ENCODE assay signal across 25 mouse cellular contexts in genomic region chr5:88907615-88908014, GRCm38 (mm10). TPM values are rescaled to one million over a fixed set of nuclear protein-coding genes. Genes with fewer than 3 reads are reported as not detected.
DNase-seq lines count a peak whose midpoint lies in the region; ATAC-seq and TF ChIP-seq lines count a peak whose summit lies in the region.
"Had no signal": no experiment of that assay in that cellular context is flagged by ENCODE, and none has a peak within 500 bp of the region (broad histone marks: within the 10 kb centered on the region; RNA-seq: fewer than 3 reads in every experiment).

No protein-coding gene starts in this region.

- no peak overlapping the region for H3K4me2 ChIP-seq in kidney, embryonic 14.5 days (replicated peaks; ENCODE audit: low read depth, low read length)
- H3K4me2 ChIP-seq in lung, postnatal 0 days (replicated peaks; ENCODE audit: low read depth, low read length): no peak overlapping the region
- H3K4me2 ChIP-seq: embryonic facial prominence, embryonic 12.5 days; heart, embryonic 11.5 days; hindbrain, embryonic 12.5 days; kidney, embryonic 15.5 days; liver, embryonic 13.5 days; neural tube, embryonic 15.5 days had no signal

- no peak for TF ChIP-seq EP300 in lung, postnatal 0 days (IDR thresholded peaks at IDR 0.05)

- H3K9me3 ChIP-seq in kidney, embryonic 14.5 days (ENCODE audit: control insufficient read depth, low read length): no peaks in the 10 kb centered on the region
- H3K9me3 ChIP-seq in lung, postnatal 0 days (ENCODE audit: low read length): no peaks in the 10 kb centered on the region
- H3K9me3 ChIP-seq: embryonic facial prominence, embryonic 12.5 days; hindbrain, embryonic 12.5 days; kidney, embryonic 15.5 days; liver, embryonic 13.5 days; neural tube, embryonic 15.5 days had no signal

- TF ChIP-seq CTCF in kidney, adult 2 months (conservative IDR thresholded peaks at IDR 0.05; ENCODE audit: insufficient read depth, insufficient read length, low read depth, low read length): peak; percentile 35
- peak; percentile 30; the same call in 1 of the 2 replicates for TF ChIP-seq CTCF in lung, postnatal 0 days (IDR thresholded peaks at IDR 0.05)
- TF ChIP-seq CTCF in small intestine, adult 2 months (IDR thresholded peaks at IDR 0.05; ENCODE audit: extremely low read depth, insufficient read length, insufficient replicate concordance, low read depth, low read length): peak; percentile 35; the same call in 1 of the 2 replicates

- DNase-seq in kidney, adult 2 months: no peak
- DNase-seq in lung, postnatal 0 days (ENCODE audit: low spot score): no peak
- no peak for DNase-seq in lung, adult 18-20 months
- peak; percentile 41 for DNase-seq in ES-CJ7 (ENCODE audit: low read depth, low spot score)
- DNase-seq in urinary bladder, postnatal 10 days (ENCODE audit: low spot score): no peak
- DNase-seq: adrenal gland, postnatal 10 days; cerebellum, postnatal 10 days; heart, postnatal 10 days; left cerebral cortex, postnatal 4 days; liver, embryonic 13.5 days; lung, postnatal 10 days; midbrain, embryonic 14.5 days; spleen, adult 18-20 months; thymus, adult 2 months had no signal

- 89% methylated on average over 3 of the region's 3 CpGs for WGBS in kidney, adult 2 months
- 94% methylated on average over 3 of the region's 3 CpGs for WGBS in kidney, embryonic 14.5 days
- 78% methylated on average over 3 of the region's 3 CpGs for WGBS in lung, postnatal 0 days
- 94% methylated on average over 3 of the region's 3 CpGs for WGBS in small intestine, adult 2 months

- no peak for ATAC-seq in kidney, embryonic 14.5 days (ENCODE audit: low FRiP score, low TSS enrichment)
- ATAC-seq in lung, postnatal 0 days: no peak
- ATAC-seq: forebrain, embryonic 14.5 days; inflammation-experienced regulatory T-cells, adult 6 months had no signal

- no peaks in the 10 kb centered on the region for H3K36me3 ChIP-seq in kidney, adult 2 months (ENCODE audit: control insufficient read depth, insufficient read depth, low read length)
- H3K36me3 ChIP-seq in kidney, embryonic 14.5 days (ENCODE audit: control insufficient read depth, insufficient read depth, low read length): no peaks in the 10 kb centered on the region
- no peaks in the 10 kb centered on the region for H3K36me3 ChIP-seq in lung, postnatal 0 days (ENCODE audit: insufficient read depth, low read length)
- peaks cover 4% of the 10 kb centered on the region; the same call in 1 of the 2 replicates for H3K36me3 ChIP-seq in small intestine, adult 2 months (ENCODE audit: control insufficient read depth, insufficient read depth, low read length)
- H3K36me3 ChIP-seq: embryonic facial prominence, embryonic 12.5 days; hindbrain, embryonic 12.5 days; kidney, embryonic 15.5 days; liver, embryonic 13.5 days; neural tube, embryonic 15.5 days had no signal

- no peaks in the 10 kb centered on the region for H3K27me3 ChIP-seq in kidney, adult 2 months (replicated peaks; ENCODE audit: control insufficient read depth, insufficient read depth, low read length)
- H3K27me3 ChIP-seq in kidney, embryonic 14.5 days (ENCODE audit: control insufficient read depth, insufficient read depth, low read length): no peaks in the 10 kb centered on the region
- no peaks in the 10 kb centered on the region for H3K27me3 ChIP-seq in lung, postnatal 0 days (replicated peaks; ENCODE audit: insufficient read depth, low read length)
- H3K27me3 ChIP-seq in small intestine, adult 2 months (ENCODE audit: control insufficient read depth, insufficient read depth, low read length): no peaks in the 10 kb centered on the region
- H3K27me3 ChIP-seq: embryonic facial prominence, embryonic 12.5 days; hindbrain, embryonic 12.5 days; kidney, embryonic 15.5 days; liver, embryonic 13.5 days; neural tube, embryonic 15.5 days had no signal

- no peaks in the 10 kb centered on the region for H3K4me1 ChIP-seq in kidney, adult 2 months (ENCODE audit: control insufficient read depth, insufficient read depth, low read length)
- H3K4me1 ChIP-seq in kidney, embryonic 14.5 days (ENCODE audit: control insufficient read depth, insufficient read depth, low read length): no peaks in the 10 kb centered on the region
- no peaks in the 10 kb centered on the region for H3K4me1 ChIP-seq in lung, postnatal 0 days (ENCODE audit: insufficient read depth, low read depth, low read length)
- H3K4me1 ChIP-seq in small intestine, adult 2 months (ENCODE audit: control insufficient read depth, insufficient read depth, insufficient read length, low read length): no peaks in the 10 kb centered on the region
- H3K4me1 ChIP-seq: embryonic facial prominence, embryonic 12.5 days; hindbrain, embryonic 12.5 days; kidney, embryonic 15.5 days; liver, embryonic 13.5 days; neural tube, embryonic 15.5 days had no signal

- no peak overlapping the region for H3K27ac ChIP-seq in kidney, adult 2 months (ENCODE audit: insufficient read depth, low read depth, low read length)
- H3K27ac ChIP-seq in kidney, embryonic 14.5 days (ENCODE audit: low read depth, low read length): no peak overlapping the region
- no peak overlapping the region for H3K27ac ChIP-seq in lung, postnatal 0 days (ENCODE audit: low read length)
- no peak overlapping the region for H3K27ac ChIP-seq in small intestine, adult 2 months (ENCODE audit: insufficient read depth, low read depth, low read length)
- H3K27ac ChIP-seq: embryonic facial prominence, embryonic 12.5 days; hindbrain, embryonic 12.5 days; kidney, embryonic 15.5 days; liver, embryonic 13.5 days; neural tube, embryonic 15.5 days had no signal

- H3K9ac ChIP-seq in kidney, embryonic 14.5 days (ENCODE audit: low read depth, low read length): no peak overlapping the region
- no peak overlapping the region for H3K9ac ChIP-seq in lung, postnatal 0 days (replicated peaks; ENCODE audit: low read depth)
- H3K9ac ChIP-seq: embryonic facial prominence, embryonic 12.5 days; hindbrain, embryonic 12.5 days; kidney, embryonic 15.5 days; liver, embryonic 13.5 days; neural tube, embryonic 15.5 days had no signal

- TF ChIP-seq POLR2A in kidney, adult 2 months (IDR thresholded peaks at IDR 0.05; ENCODE audit: low read depth, low read length): no peak
- TF ChIP-seq POLR2A in small intestine, adult 2 months (IDR thresholded peaks at IDR 0.05; ENCODE audit: low read depth, low read length): no peak

- no peak overlapping the region for H3K4me3 ChIP-seq in kidney, adult 2 months (ENCODE audit: insufficient read depth, low read depth, low read length)
- H3K4me3 ChIP-seq in kidney, embryonic 14.5 days (ENCODE audit: low read length): no peak overlapping the region
- H3K4me3 ChIP-seq in lung, postnatal 0 days (ENCODE audit: low read depth, low read length): no peak overlapping the region
- H3K4me3 ChIP-seq in small intestine, adult 2 months (ENCODE audit: low read depth, low read length): no peak overlapping the region
- H3K4me3 ChIP-seq: embryonic facial prominence, embryonic 12.5 days; erythroblast, embryonic 14.5 days; hindbrain, embryonic 12.5 days; kidney, embryonic 15.5 days; liver, embryonic 13.5 days; myocyte; neural tube, embryonic 15.5 days had no signal

RNA-seq across cellular contexts. Expression of gene Slc4a4, which starts 21.0 kb away (rescaled TPM):
- 169 and 195 TPM in 2 replicates for polyA plus RNA-seq in kidney, adult 2 months (2012; rRNA removed)
- polyA plus RNA-seq in kidney, embryonic 14.5 days (2014; fragmentation: Nextera tagmentation; extraction: Ambion mirVana): 4.0 and 4.7 TPM in 2 replicates
- 2.9 and 4.0 TPM in 2 replicates for polyA plus RNA-seq in lung, postnatal 0 days (2015; fragmentation: Nextera tagmentation; extraction: Ambion mirVana)
- polyA plus RNA-seq in small intestine, adult 2 months (2012; rRNA removed): 11.0 and 15.3 TPM in 2 replicates
- polyA plus RNA-seq: erythroblast, embryonic 14.5 days had no signal

Comparison
In these comparisons a context has a peak if more than half of its experiments do, and no peak if none do; other contexts are left out.
1. RNA of gene Slc4a4, which starts 21.0 kb away (polyA plus RNA-seq): 169 to 195 TPM in kidney, adult 2 months; 11.0 to 15.3 TPM in small intestine, adult 2 months, 4.0 to 4.7 TPM in kidney, embryonic 14.5 days and 2.9 to 4.0 TPM in lung, postnatal 0 days; every median in the first group is over 10 times any median in the second.
2. Peak in every context shown above with its lines, with median percentiles within 50 percentile points of each other: CTCF ChIP-seq.